Comparison of ENCODE assay signal across 8 mouse cellular contexts in genomic region chr9:57262795-57263684, GRCm38 (mm10). TPM values are rescaled to one million over a fixed set of nuclear protein-coding genes. Genes with fewer than 3 reads are reported as not detected.
A peak's percentile ranks its signal among the peaks of the same experiment; 100 is the strongest.
DNase-seq lines count a peak whose midpoint lies in the region; ATAC-seq and TF ChIP-seq lines count a peak whose summit lies in the region.

No protein-coding gene starts in this region.

- peaks cover 44% of the 10 kb centered on the region for H3K4me1 ChIP-seq in heart, embryonic 15.5 days (replicated peaks)
- peaks cover 3% of the 10 kb centered on the region for H3K4me1 ChIP-seq in bone marrow, adult 2 months (ENCODE audit: control insufficient read depth, insufficient read depth, low read length)
- H3K4me1 ChIP-seq in hindbrain, embryonic 14.5 days (replicated peaks; ENCODE audit: control insufficient read depth, insufficient read depth, low read length) = peaks cover 17% of the 10 kb centered on the region
- peaks cover 46% of the 10 kb centered on the region for H3K4me1 ChIP-seq in midbrain, embryonic 13.5 days (replicated peaks)

- WGBS in heart, embryonic 15.5 days = 53% methylated on average over 13 of the region's 13 CpGs
- WGBS in bone marrow, adult 2 months = 42% methylated on average over 13 of the region's 13 CpGs
- WGBS in hindbrain, embryonic 14.5 days = 54% methylated on average over 13 of the region's 13 CpGs
- WGBS in midbrain, embryonic 13.5 days = 55% methylated on average over 13 of the region's 13 CpGs

- H3K4me2 ChIP-seq in heart, embryonic 15.5 days = peak overlapping the region; percentile 97
- peak overlapping the region; percentile 84 for H3K4me2 ChIP-seq in hindbrain, embryonic 14.5 days (replicated peaks)
- peak overlapping the region; percentile 88 for H3K4me2 ChIP-seq in midbrain, embryonic 13.5 days (replicated peaks)

- no peak for TF ChIP-seq POLR2A in bone marrow, adult 2 months (IDR thresholded peaks at IDR 0.05; ENCODE audit: borderline replicate concordance, control insufficient read depth, low read depth, low read length)

- ATAC-seq in heart, embryonic 15.5 days (replicated peaks; ENCODE audit: insufficient number of reproducible peaks, insufficient read depth, low FRiP score, low read depth) = no peak
- no peak for ATAC-seq in hindbrain, embryonic 14.5 days (ENCODE audit: low FRiP score)
- no peak for ATAC-seq in midbrain, embryonic 13.5 days

- intact Hi-C loops in heart, postnatal 10 days (cut with DNase I) = loop anchor here (2.0 kb wide), 1 partner anchor 58 kb away; no protein-coding TSS in a partner anchor

- no peaks in the 10 kb centered on the region for H3K9me3 ChIP-seq in heart, embryonic 15.5 days (replicated peaks)
- H3K9me3 ChIP-seq in hindbrain, embryonic 14.5 days (ENCODE audit: control insufficient read depth, low read length) = no peaks in the 10 kb centered on the region
- H3K9me3 ChIP-seq in midbrain, embryonic 13.5 days = no peaks in the 10 kb centered on the region

- 0 out of 2 replicates have a peak, but pooled peaks cover 3% of the 10 kb centered on the region for H3K27me3 ChIP-seq in heart, embryonic 15.5 days
- peaks cover 16% of the 10 kb centered on the region for H3K27me3 ChIP-seq in hindbrain, embryonic 14.5 days (ENCODE audit: control insufficient read depth, insufficient read depth, low read length)
- H3K27me3 ChIP-seq in midbrain, embryonic 13.5 days = peaks cover 21% of the 10 kb centered on the region

- no peak for TF ChIP-seq CTCF in bone marrow, adult 2 months (IDR thresholded peaks at IDR 0.05; ENCODE audit: control insufficient read depth, insufficient read depth, low read length)

- H3K9ac ChIP-seq in heart, embryonic 15.5 days = peak overlapping the region; percentile 94
- peak overlapping the region; percentile 68 for H3K9ac ChIP-seq in hindbrain, embryonic 14.5 days
- H3K9ac ChIP-seq in midbrain, embryonic 13.5 days (replicated peaks) = peak overlapping the region; percentile 76

- peak overlapping the region; percentile 94 for H3K4me3 ChIP-seq in heart, embryonic 15.5 days
- peak overlapping the region; percentile 97 for H3K4me3 ChIP-seq in bone marrow, adult 2 months (replicated peaks; ENCODE audit: control insufficient read depth, low read depth, low read length)
- H3K4me3 ChIP-seq in hindbrain, embryonic 14.5 days (replicated peaks; ENCODE audit: low read length) = peak overlapping the region; percentile 49
- peak overlapping the region; percentile 64 for H3K4me3 ChIP-seq in midbrain, embryonic 13.5 days (replicated peaks)

- DNase-seq in heart, postnatal 10 days = no peak
- no peak for DNase-seq in hindbrain, embryonic 14.5 days (ENCODE audit: low spot score)
- DNase-seq in urinary bladder, postnatal 10 days (ENCODE audit: low spot score) = no peak
- no peak for DNase-seq in cerebellum, postnatal 36 days
- DNase-seq in adipocyte (ENCODE audit: low spot score) = no peak

- peak overlapping the region; percentile 83 for H3K27ac ChIP-seq in heart, embryonic 15.5 days
- peak overlapping the region; percentile 41 for H3K27ac ChIP-seq in bone marrow, adult 2 months (ENCODE audit: control insufficient read depth, insufficient read depth, low read depth, low read length, poor library complexity)
- H3K27ac ChIP-seq in hindbrain, embryonic 14.5 days = no peak overlapping the region
- H3K27ac ChIP-seq in midbrain, embryonic 13.5 days = no peak overlapping the region

- peaks cover 1% of the 10 kb centered on the region for H3K36me3 ChIP-seq in heart, embryonic 15.5 days
- H3K36me3 ChIP-seq in hindbrain, embryonic 14.5 days (replicated peaks; ENCODE audit: control insufficient read depth, insufficient read depth) = no peaks in the 10 kb centered on the region
- H3K36me3 ChIP-seq in midbrain, embryonic 13.5 days = peaks cover 6% of the 10 kb centered on the region; the same call in 1 of the 2 replicates

RNA-seq across cellular contexts. Expression of gene 1700017B05Rik, which starts 0.6 kb away (rescaled TPM):
- polyA plus RNA-seq in heart, embryonic 15.5 days (2015; fragmentation: Nextera tagmentation; extraction: Ambion mirVana) = 9.1 and 13.9 TPM in 2 replicates
- total RNA-seq in heart, postnatal 10 days (2021) = 10 to 100 TPM; 21.2 to 21.5 TPM
- polyA plus RNA-seq in bone marrow, adult 2 months (2011; ENCODE audit: insufficient read depth, insufficient read length, low replicate concordance, missing spikeins) = 31.0 and 34.4 TPM in 2 replicates
- polyA plus RNA-seq in hindbrain, embryonic 14.5 days (2014; fragmentation: Nextera tagmentation; extraction: Ambion mirVana) = 3.2 and 3.4 TPM in 2 replicates
- 4.4 and 5.6 TPM in 2 replicates for polyA plus RNA-seq in midbrain, embryonic 13.5 days (2015; fragmentation: Nextera tagmentation; extraction: Ambion mirVana)

RNA-seq across cellular contexts. Expression of gene Trcg1, which starts 26.7 kb away (rescaled TPM):
- not detected in 2 replicates for polyA plus RNA-seq in heart, embryonic 15.5 days (2015; fragmentation: Nextera tagmentation; extraction: Ambion mirVana)
- total RNA-seq in heart, postnatal 10 days (2021) = not detected
- polyA plus RNA-seq in bone marrow, adult 2 months (2011; ENCODE audit: insufficient read depth, insufficient read length, low replicate concordance, missing spikeins) = not detected in 2 replicates
- not detected in 2 replicates for polyA plus RNA-seq in hindbrain, embryonic 14.5 days (2014; fragmentation: Nextera tagmentation; extraction: Ambion mirVana)
- not detected in 2 replicates for polyA plus RNA-seq in midbrain, embryonic 13.5 days (2015; fragmentation: Nextera tagmentation; extraction: Ambion mirVana)

Comparison
In these comparisons a context has a peak if more than half of its experiments do, and no peak if none do; other contexts are left out.
1. H3K27ac ChIP-seq: peak in heart, embryonic 15.5 days (single experiment) and bone marrow, adult 2 months (single experiment); none in hindbrain, embryonic 14.5 days (single experiment) and midbrain, embryonic 13.5 days (single experiment).
2. Peak in every context shown above with its lines, with median percentiles within 50 percentile points of each other: H3K4me2 ChIP-seq, H3K4me3 ChIP-seq and H3K9ac ChIP-seq.